Mouse (Mus musculus) erythroblast, embryonic 14.5 days (primary cell): Measurements from ENCODE around the gene Tgfb1.

Experiments used
- GATA1 ChIP-seq: IDR thresholded peaks from 2 replicates; pipeline ENCODE4 v1.6.1; 2012; ENCODE audit warnings: low read length, inconsistent platforms, mixed read lengths
- TAL1 ChIP-seq: IDR thresholded peaks from 3 replicates; pipeline ENCODE4 v1.6.1; 2012; ENCODE audit warnings: low read length, inconsistent platforms, mixed read lengths

- TF ChIP-seq TAL1 (no peak), GATA1 (no peak)
Observed at GRCm38 (mm10) chr7:25644631-25645030, 42.2 kb upstream of the Tgfb1 start.
